Mouse (Mus musculus) E14TG2a.4 (cell line): Measurements from ENCODE around the gene Zfp790.

Source experiments
- CTCF ChIP-seq: conservative IDR thresholded peaks from 2 replicates; pipeline ENCODE4 v1.5.1; 2014; ENCODE audit warnings: low read length
- NANOG ChIP-seq: IDR thresholded peaks from 2 replicates; pipeline ENCODE4 v1.6.1; 2014; ENCODE audit warnings: borderline replicate concordance, low read length, mixed read lengths
- POU5F1 ChIP-seq: IDR thresholded peaks from 2 replicates; pipeline ENCODE4 v1.6.1; 2014; ENCODE audit warnings: low read length, borderline replicate concordance

GRCm38 (mm10) chr7:29842105-29842504 is 26.2 kb downstream of the Zfp790 start:
- no peak for TF ChIP-seq CTCF
- TF ChIP-seq NANOG = no peak
- TF ChIP-seq POU5F1 = no peak
